Mouse (Mus musculus) layer of hippocampus, postnatal 10 days (tissue): ENCODE measurements at regions not wholly inside any gene's neighbourhood (a gene's known extent, or its start where the extent isn't known, plus 50 kb on each side); places are given as distances from the start of the nearest gene placed in this dataset.

Experiments
- DNase-seq, 2 experiments: peaks; one replicate each; pipeline ENCODE4 v3.0.0; 2021; ENCODE audit warnings: low spot score in 2 of 2

DNA sequence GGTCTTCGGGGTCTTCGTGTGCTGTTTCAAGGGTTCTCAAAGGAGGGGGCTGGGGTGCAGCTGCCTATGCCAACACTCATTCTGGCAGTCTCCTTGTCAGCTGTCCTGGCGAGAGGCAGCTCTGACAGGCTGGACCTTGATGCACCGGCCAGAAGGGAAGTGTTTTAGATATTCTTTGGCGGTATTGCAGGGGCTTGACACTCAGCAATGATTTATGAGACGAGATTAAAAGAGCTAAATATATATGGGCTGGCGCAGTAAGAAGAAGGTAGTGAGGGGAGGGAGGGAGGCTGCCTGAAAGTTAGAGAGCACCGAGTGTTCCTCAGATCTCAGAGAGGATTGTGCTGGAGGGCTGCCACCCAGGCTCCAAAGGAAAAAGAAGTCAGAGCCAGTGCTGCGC, 50.2 kb upstream of the Pdzd8 start:
- DNase-seq, result peak; percentile 26 to 43

GRCm38 (mm10) chr19:59396506-59396905, 50.9 kb upstream of the Pdzd8 start:
- DNase-seq, result no peak

GRCm38 (mm10) chr19:59399849-59400585, 54.4 kb upstream of the Pdzd8 start:
- no peak for DNase-seq

- no peak for DNase-seq
These were observed 55.7 kb upstream of the Pdzd8 start for GRCm38 (mm10) chr19:59401304-59401703.

DNA sequence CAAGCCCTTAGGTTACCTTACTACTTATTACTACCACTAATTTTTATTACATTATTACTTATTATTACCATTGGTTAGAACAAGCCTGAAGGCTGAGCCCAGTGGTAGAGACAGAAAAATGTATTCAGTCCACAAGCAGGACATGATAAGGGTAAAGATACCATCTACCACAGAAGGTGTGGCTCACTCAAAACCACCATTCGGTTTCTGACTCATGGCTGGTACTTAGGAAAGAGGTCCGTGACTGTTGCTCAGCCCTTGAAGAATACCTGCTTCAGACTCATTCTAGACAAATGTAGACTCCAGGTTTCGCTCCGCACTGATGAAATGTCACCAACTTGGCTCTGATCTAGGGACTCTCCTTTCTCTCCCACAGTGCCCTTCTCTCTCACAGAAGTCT, 56.1 kb upstream of the Emx2 start:
- no peak for DNase-seq

DNA sequence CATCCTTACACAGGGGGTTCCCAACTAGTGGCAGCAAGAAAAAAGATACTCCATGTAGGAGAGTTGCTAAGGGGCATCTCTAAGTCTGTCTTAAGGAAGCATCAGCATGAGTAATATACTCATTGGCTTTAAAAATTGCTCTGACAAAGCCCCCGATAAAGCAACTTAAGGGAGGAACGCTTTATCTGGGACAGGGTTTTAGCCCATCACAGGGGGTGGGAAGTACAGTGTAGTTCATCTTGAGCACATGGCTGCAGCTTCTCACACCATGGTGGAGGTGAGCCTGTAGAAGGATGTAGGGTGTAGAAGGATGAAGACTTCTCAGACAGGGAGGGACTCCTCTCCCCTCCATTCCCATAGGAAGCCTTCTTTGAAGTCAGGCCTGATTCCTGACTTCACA, 54.1 kb upstream of the Emx2 start:
- DNase-seq, result no peak

- DNase-seq, result no peak
These were observed 53.4 kb upstream of the Emx2 start for GRCm38 (mm10) chr19:59404766-59405165.

- DNase-seq, result no peak
These were observed 52.6 kb upstream of the Emx2 start for GRCm38 (mm10) chr19:59405616-59406015.

DNA sequence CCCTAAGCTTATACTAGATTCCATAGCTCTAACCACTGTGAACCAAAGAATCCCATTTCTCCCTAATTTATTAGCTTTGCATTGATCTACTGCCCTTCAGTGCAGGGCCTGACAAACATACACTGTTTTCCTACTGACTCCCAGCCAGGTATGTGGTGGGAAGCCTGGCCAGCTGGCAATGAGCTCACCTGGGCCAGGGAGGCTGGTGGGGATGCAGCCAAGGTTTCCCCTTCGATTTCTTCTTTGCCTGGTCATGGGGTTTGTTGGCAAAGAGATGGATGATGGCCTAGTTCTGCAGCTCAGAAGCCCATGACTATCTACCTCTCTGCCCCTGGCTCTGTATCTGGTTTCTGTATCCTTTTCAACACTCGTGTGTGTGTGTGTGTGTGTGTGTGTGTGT, 50.1 kb upstream of the Emx2 start:
- no peak for DNase-seq
